Mouse (Mus musculus): ENCODE measurements around the gene Ip6k2. TPM values are rescaled to one million over a fixed set of nuclear protein-coding genes. Genes with fewer than 3 reads are reported as not detected.

Ip6k2 gene
- 37.1 and 45.1 TPM in 2 replicates for polyA plus RNA-seq (2012; rRNA removed)

DNA sequence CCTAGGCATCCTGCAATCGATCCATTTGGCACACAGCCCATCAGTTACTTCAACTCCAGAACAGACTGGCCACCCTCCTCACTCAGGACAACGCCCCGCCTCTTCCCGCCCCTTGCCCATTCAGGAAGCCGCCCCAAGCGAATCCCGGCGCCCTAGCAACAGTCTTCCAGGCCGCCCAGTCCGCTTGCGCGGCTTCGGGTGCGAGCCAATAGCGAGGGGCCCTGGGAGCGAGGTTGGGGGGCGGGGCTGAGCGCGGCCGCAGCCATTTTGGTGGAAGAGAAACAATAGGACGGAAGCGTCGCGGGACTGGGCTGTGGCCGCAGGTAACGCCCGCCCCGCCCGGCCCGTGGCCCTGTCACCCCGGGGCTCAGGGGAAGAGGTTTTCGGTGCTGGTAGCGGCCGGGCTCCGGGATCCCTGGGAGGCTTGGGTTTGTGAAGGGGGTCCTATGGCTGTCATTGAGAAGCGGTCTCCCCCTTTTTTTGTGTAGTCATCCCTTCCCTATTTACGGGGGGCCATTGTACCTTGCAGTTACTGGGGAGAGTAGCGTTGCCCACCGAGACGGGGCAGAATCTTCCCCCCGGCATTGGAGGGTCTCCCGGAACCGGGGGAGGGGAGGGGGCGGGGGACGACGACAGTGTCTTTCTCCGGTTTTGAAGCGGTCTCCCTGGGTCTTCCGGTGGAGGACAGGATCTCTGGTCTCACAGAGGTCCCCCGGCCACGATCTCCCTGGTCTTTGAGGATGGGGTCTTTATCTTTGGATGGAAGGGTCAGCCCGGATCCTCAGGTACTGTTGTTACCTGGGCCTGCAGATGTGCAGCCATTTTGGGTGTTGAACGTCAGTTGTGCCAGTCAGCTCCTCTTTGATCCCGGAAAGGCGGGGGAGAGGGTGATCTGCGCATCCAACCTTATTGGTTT, at the start of gene Ip6k2:
Ip6k2 (plus strand) TSS at position 249 of the 916 bp plus-strand sequence.

DNA sequence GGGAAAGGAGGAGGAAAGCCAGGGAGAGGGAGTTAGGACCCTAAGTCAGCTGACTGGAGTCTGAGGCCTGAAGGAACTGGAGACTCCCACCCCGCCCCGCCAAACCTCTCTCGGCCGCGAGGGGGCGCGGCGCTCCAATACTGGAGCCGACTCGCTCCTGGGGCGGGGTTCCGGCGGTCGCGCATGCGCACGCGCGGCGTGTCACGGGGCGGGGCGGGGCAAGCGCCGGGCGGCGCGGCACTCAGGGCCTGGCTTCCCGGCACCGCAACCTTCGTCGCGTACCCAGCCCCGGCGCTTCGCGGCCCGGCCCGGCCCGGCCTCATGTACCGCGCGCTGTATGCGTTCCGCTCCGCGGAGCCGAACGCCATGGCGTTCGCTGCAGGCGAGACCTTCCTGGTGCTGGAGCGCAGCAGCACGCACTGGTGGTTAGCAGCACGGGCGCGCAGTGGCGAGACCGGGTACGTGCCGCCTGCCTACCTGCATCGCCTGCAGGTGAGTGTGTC, 24.6 kb downstream of the Ip6k2 start, which contains the start of gene Nckipsd:
Nckipsd (plus strand) TSS at position 206 of the 503 bp plus-strand sequence.

DNA sequence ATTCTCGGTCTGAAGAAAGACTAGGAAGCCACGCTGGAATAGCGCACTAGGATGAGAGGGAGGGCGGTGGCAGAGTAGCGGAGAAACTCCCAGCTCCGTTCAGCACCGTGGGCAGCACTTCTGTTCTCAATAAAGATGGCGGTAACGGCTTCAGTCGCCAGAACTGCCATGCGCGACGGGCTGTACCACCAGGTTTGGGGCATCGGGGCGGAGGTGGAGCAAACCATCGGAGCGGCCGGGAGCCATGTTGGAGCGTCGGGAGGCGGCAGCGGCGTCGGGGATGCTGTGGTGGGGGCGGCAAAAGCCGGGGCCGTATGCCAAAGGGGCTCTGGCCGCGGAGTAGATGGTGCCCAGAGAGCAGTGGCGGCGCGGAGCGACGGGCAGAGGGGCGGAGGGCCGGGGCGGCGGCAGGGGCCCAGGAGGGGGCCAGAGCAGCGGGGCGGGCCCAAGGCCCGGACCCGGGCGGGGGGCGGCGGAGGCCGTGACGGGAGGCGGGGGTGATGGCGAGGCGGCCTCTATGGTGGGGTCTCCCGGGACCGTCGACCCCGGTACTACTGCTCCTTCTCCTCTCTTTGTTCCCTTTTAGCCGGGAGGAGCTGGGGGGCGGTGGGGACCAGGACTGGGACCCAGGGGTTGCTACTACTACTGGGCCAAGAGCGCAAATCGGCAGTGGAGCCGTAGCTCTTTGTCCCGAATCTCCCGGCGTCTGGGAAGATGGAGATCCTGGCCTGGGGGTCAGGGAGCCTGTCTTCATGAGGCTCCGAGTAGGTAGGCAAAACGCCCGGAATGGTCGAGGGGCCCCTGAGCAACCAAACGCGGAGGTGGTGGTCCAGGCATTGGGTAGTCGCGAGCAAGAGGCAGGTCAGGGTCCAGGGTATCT, 42.5 kb downstream of the Ip6k2 start, which contains the start of gene Celsr3:
Celsr3 (plus strand) TSS at position 501 of the 880 bp plus-strand sequence.

DNA sequence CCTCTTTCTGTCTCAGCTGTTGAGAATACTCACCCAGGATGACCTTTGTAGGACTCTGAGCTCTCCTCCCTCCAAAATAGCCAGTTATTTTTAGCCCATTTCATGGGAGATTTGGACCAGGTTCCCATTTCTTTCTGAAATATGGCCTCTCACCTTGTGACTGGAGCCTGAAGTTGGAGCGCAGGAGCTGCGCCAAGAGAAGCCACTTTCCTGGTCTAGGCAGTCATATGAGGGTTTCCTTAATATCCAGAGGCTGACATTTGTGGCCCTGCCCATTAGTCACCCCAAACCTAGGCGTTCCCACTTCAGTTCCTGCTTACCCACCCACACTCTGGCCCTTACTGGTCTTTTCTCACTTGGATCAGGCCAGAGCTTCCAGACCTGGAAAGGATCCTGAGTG, 69.4 kb downstream of the Ip6k2 start, which contains the start of gene Slc26a6:
Slc26a6 (plus strand) TSS at position 308 of the 400 bp plus-strand sequence.

Other genes starting within 250 kb of the Ip6k2 start
- gene Impdh2, start 223.5 kb upstream of the Ip6k2 start, polyA plus RNA-seq (2012; rRNA removed): 46.7 and 49.6 TPM in 2 replicates
- 23.8 and 31.2 TPM in 2 replicates for gene Ndufaf3, start 216.4 kb upstream of the Ip6k2 start, polyA plus RNA-seq (2012; rRNA removed)
- gene Dalrd3, start 213.9 kb upstream of the Ip6k2 start, polyA plus RNA-seq (2012; rRNA removed): 107 and 117 TPM in 2 replicates
- gene Wdr6, start 205.1 kb upstream of the Ip6k2 start, polyA plus RNA-seq (2012; rRNA removed): 15.0 and 15.9 TPM in 2 replicates
- gene P4htm, start 186.1 kb upstream of the Ip6k2 start, polyA plus RNA-seq (2012; rRNA removed): 5.0 and 6.7 TPM in 2 replicates
- 12.1 and 13.6 TPM in 2 replicates for gene Arih2, start 134.4 kb upstream of the Ip6k2 start, polyA plus RNA-seq (2012; rRNA removed)
- gene Slc25a20, start 121.7 kb upstream of the Ip6k2 start, polyA plus RNA-seq (2012; rRNA removed): 11.4 and 14.5 TPM in 2 replicates
- gene Prkar2a, start 94.5 kb upstream of the Ip6k2 start, polyA plus RNA-seq (2012; rRNA removed): 8.8 and 10.6 TPM in 2 replicates
- gene Nckipsd, start 24.6 kb downstream of the Ip6k2 start, polyA plus RNA-seq (2012; rRNA removed): 14.5 and 38.1 TPM in 2 replicates
- gene Celsr3, start 42.5 kb downstream of the Ip6k2 start, polyA plus RNA-seq (2012; rRNA removed): 0.62 and 1.5 TPM in 2 replicates
- 27.7 and 31.3 TPM in 2 replicates for gene Slc26a6, start 69.5 kb downstream of the Ip6k2 start, polyA plus RNA-seq (2012; rRNA removed)
- 1.3 and 2.6 TPM in 2 replicates for gene Tmem89, start 130.8 kb downstream of the Ip6k2 start, polyA plus RNA-seq (2012; rRNA removed)
- 444 and 570 TPM in 2 replicates for gene Uqcrc1, start 152.8 kb downstream of the Ip6k2 start, polyA plus RNA-seq (2012; rRNA removed)
- 4.0 and 9.4 TPM in 2 replicates for gene Col7a1, start 169.8 kb downstream of the Ip6k2 start, polyA plus RNA-seq (2012; rRNA removed)
- gene Ucn2, start 202.2 kb downstream of the Ip6k2 start, polyA plus RNA-seq (2012; rRNA removed): 0.29 and 0.97 TPM in 2 replicates
- gene Pfkfb4, start 208.0 kb downstream of the Ip6k2 start, polyA plus RNA-seq (2012; rRNA removed): 12.2 and 14.2 TPM in 2 replicates